Mouse (Mus musculus): ENCODE results near the gene Gsto2.

The Gsto2 gene

GRCm38 (mm10) chr19:47891562-47892312 is 26.4 kb downstream of the Gsto2 start:
- no peak for DNase-seq (ENCODE audit: low spot score in 2 of 2)

- DNase-seq (ENCODE audit: low spot score in 2 of 2): no peak
These were observed 27.8 kb downstream of the Gsto2 start for GRCm38 (mm10) chr19:47893092-47893491.

- no peak for DNase-seq (ENCODE audit: low spot score in 2 of 2)
These were observed 33.2 kb downstream of the Gsto2 start for GRCm38 (mm10) chr19:47898472-47899079.

- no peak for DNase-seq (ENCODE audit: low spot score in 2 of 2)
These were observed 34.7 kb downstream of the Gsto2 start for GRCm38 (mm10) chr19:47900012-47900411.

GRCm38 (mm10) chr19:47900558-47900957 is 35.2 kb downstream of the Gsto2 start:
- no peak for DNase-seq (ENCODE audit: low spot score in 2 of 2)

- no peak for DNase-seq (ENCODE audit: low spot score in 2 of 2)
These were observed 37.2 kb downstream of the Gsto2 start for GRCm38 (mm10) chr19:47902316-47903201.

- no peak for DNase-seq (ENCODE audit: low spot score in 2 of 2)
These were observed 38.3 kb downstream of the Gsto2 start for GRCm38 (mm10) chr19:47903679-47904078.

- DNase-seq (ENCODE audit: low spot score in 2 of 2): no peak
These were observed 39.7 kb downstream of the Gsto2 start for GRCm38 (mm10) chr19:47905081-47905480.

- no peak for DNase-seq (ENCODE audit: low spot score in 2 of 2)
These were observed 40.3 kb downstream of the Gsto2 start for GRCm38 (mm10) chr19:47905603-47906002.

GRCm38 (mm10) chr19:47907596-47907995 is 42.3 kb downstream of the Gsto2 start:
- no peak for DNase-seq (ENCODE audit: low spot score in 2 of 2)

- DNase-seq (ENCODE audit: low spot score in 2 of 2): no peak
These were observed 43.6 kb downstream of the Gsto2 start for GRCm38 (mm10) chr19:47908961-47909371.

- no peak for DNase-seq (ENCODE audit: low spot score in 2 of 2)
These were observed 44.2 kb downstream of the Gsto2 start for GRCm38 (mm10) chr19:47909387-47910116.

- no peak for DNase-seq (ENCODE audit: low spot score in 2 of 2)
These were observed 44.8 kb downstream of the Gsto2 start for GRCm38 (mm10) chr19:47910117-47910618.

GRCm38 (mm10) chr19:47910751-47911150 is 45.4 kb downstream of the Gsto2 start:
- no peak for DNase-seq (ENCODE audit: low spot score in 2 of 2)

GRCm38 (mm10) chr19:47913344-47913743 is 48.0 kb downstream of the Gsto2 start:
- no peak for DNase-seq (ENCODE audit: low spot score in 2 of 2)

- no peak for DNase-seq (ENCODE audit: low spot score in 2 of 2)
These were observed 48.9 kb downstream of the Gsto2 start for GRCm38 (mm10) chr19:47914191-47914590.

- DNase-seq (ENCODE audit: low spot score in 2 of 2): no peak
These were observed 49.9 kb downstream of the Gsto2 start for GRCm38 (mm10) chr19:47915251-47915650.

GRCm38 (mm10) chr19:47917396-47917795 is 52.1 kb downstream of the Gsto2 start:
- no peak for DNase-seq (ENCODE audit: low spot score in 2 of 2)

- no peak for DNase-seq (ENCODE audit: low spot score in 2 of 2)
These were observed 52.7 kb downstream of the Gsto2 start for GRCm38 (mm10) chr19:47918016-47918415.

GRCm38 (mm10) chr19:47918455-47919101 is 53.2 kb downstream of the Gsto2 start:
- DNase-seq (ENCODE audit: low spot score in 2 of 2): no peak

All from urinary bladder, postnatal 4 days (tissue).